Mouse (Mus musculus): ENCODE measurements around the gene Kcnh6.
"Not testable (repeated sequence)": the region's sequence is repeated elsewhere in the genome, so short reads cannot be mapped to it uniquely, and the experiment has no call there.

The Kcnh6 gene

GRCm38 (mm10) chr11:106013556-106014225 lies 5.8 kb downstream of the Kcnh6 start:
- intact Hi-C loops (cut with DNase I) = no loop called here

- intact Hi-C loops (cut with DNase I) = no loop called here
Observed at GRCm38 (mm10) chr11:106016440-106016839, 8.5 kb downstream of the Kcnh6 start.

- intact Hi-C loops (cut with DNase I) = no loop called here
Observed at GRCm38 (mm10) chr11:106020051-106020763, 12.3 kb downstream of the Kcnh6 start.

GRCm38 (mm10) chr11:106025774-106026173 lies 17.9 kb downstream of the Kcnh6 start:
- intact Hi-C loops (cut with DNase I) = loop anchor here (2.0 kb wide), 1 partner anchor 99 kb away; no protein-coding TSS in a partner anchor

- intact Hi-C loops (cut with DNase I) = loop anchor here (2.0 kb wide), 1 partner anchor 100 kb away; no protein-coding TSS in a partner anchor
Observed at GRCm38 (mm10) chr11:106026465-106027151, 18.7 kb downstream of the Kcnh6 start.

GRCm38 (mm10) chr11:106027607-106028006 lies 19.7 kb downstream of the Kcnh6 start:
- intact Hi-C loops (cut with DNase I) = loop anchor here (2.0 kb wide), 1 partner anchor 101 kb away; no protein-coding TSS in a partner anchor

- intact Hi-C loops (cut with DNase I) = not testable (repeated sequence)
Observed at GRCm38 (mm10) chr11:106032074-106032473, 24.1 kb downstream of the Kcnh6 start.

- intact Hi-C loops (cut with DNase I) = no loop called here
Observed at GRCm38 (mm10) chr11:106033491-106033919, 25.6 kb downstream of the Kcnh6 start.

GRCm38 (mm10) chr11:106034986-106035385 lies 27.1 kb downstream of the Kcnh6 start:
- intact Hi-C loops (cut with DNase I) = loop anchor here (5.0 kb wide), 1 partner anchor 47 kb away; the partner anchor contains the start of gene Map3k3

- intact Hi-C loops (cut with DNase I) = loop anchor here (5.0 kb wide), 1 partner anchor 46 kb away; the partner anchor contains the start of gene Map3k3
Observed at GRCm38 (mm10) chr11:106036548-106037417, 28.9 kb downstream of the Kcnh6 start, which contains the start of gene Dcaf7. TSS of gene Dcaf7 (plus strand) at chr11:106036872.

- intact Hi-C loops (cut with DNase I) = loop anchor here (5.0 kb wide), 1 partner anchor 45 kb away; the partner anchor contains the start of gene Map3k3
Observed at GRCm38 (mm10) chr11:106037418-106037751, 29.5 kb downstream of the Kcnh6 start.

- intact Hi-C loops (cut with DNase I) = no loop called here
Observed at GRCm38 (mm10) chr11:106044349-106044748, 36.4 kb downstream of the Kcnh6 start.

- intact Hi-C loops (cut with DNase I) = no loop called here
Observed at GRCm38 (mm10) chr11:106045256-106045655, 37.3 kb downstream of the Kcnh6 start.

GRCm38 (mm10) chr11:106045780-106046179 lies 37.9 kb downstream of the Kcnh6 start:
- intact Hi-C loops (cut with DNase I) = no loop called here

GRCm38 (mm10) chr11:106046584-106046983 lies 38.7 kb downstream of the Kcnh6 start:
- intact Hi-C loops (cut with DNase I) = no loop called here

- intact Hi-C loops (cut with DNase I) = no loop called here
Observed at GRCm38 (mm10) chr11:106053921-106054320, 46.0 kb downstream of the Kcnh6 start.

GRCm38 (mm10) chr11:106054600-106054999 lies 46.7 kb downstream of the Kcnh6 start:
- intact Hi-C loops (cut with DNase I) = no loop called here

GRCm38 (mm10) chr11:106055341-106055740 lies 47.4 kb downstream of the Kcnh6 start:
- intact Hi-C loops (cut with DNase I) = no loop called here

GRCm38 (mm10) chr11:106056819-106057491 lies 49.0 kb downstream of the Kcnh6 start:
- intact Hi-C loops (cut with DNase I) = no loop called here

GRCm38 (mm10) chr11:106058020-106058419 lies 50.1 kb downstream of the Kcnh6 start:
- intact Hi-C loops (cut with DNase I) = no loop called here
